Mouse (Mus musculus) urinary bladder, postnatal 0 days (tissue): ENCODE data around the gene Gm42742. TPM values are rescaled to one million over a fixed set of nuclear protein-coding genes. Genes with fewer than 3 reads are reported as not detected.

Experiments
- microRNA-seq: library from miRNA; unstranded; fragments of <30 nt; microRNA quantifications from one replicate; pipeline ENCODE4, GENCODE M21; 2016
- polyA plus RNA-seq: library from polyadenylated mRNA; unstranded; fragments of >200 nt; fragmentation: Nextera tagmentation; extraction: Ambion mirVana; gene quantifications from 2 replicates; pipeline ENCODE4 v1.2.1, GENCODE M21; 2015

The Gm42742 gene
- 5.0 and 26.8 TPM in 2 replicates for polyA plus RNA-seq

GRCm38 (mm10) chr7:127020901-127021562, at the start of gene Gm42742, which contains the start of gene Prrt2:
TSS of gene Gm42742 (minus strand) at chr7:127021097.
TSS of gene Prrt2 (minus strand) at chr7:127021211.

DNA sequence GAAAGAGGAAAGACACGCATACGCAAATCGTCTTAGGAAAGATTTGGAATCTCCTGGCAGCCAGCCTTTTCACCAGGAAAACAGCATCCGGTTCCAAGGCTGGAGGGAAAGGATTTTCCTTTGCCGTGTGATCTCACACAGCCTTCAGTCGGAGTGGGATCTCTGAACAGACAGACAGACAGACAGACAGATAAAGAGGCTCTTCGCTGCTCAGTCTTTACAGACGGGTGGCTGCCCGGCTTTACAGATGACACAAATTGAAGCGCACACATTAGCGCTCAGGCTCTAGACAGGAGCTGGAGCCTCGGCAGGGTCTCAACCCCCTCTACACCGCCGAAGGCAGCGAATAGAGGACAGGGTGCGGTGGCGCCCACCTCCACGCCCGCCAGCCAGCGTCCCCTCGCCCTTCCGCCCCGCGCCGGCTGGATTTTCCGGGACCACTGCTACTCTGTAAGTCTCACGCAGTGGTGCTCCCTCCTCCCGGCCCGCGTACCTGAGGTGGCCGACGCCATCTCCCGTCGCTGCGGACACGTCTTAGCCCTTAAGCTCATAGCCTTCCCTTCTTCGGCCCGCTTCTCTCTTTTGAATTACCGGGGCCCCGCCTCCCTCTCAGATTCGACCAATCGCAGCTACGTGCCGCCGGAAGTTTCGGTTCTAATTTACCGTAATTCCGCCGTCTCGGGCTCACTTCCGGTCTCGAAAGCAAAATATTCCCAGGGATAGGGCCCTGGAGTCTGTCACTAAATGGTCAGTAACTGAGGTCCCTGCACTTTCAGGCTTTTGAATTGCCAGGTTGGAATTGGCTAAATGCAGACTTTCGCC, 21.2 kb upstream of the Gm42742 start, which contains the start of gene Kif22:
Gene Kif22 (minus strand): TSS at position 621 of the 822 bp plus-strand sequence.

GRCm38 (mm10) chr7:127026984-127027726, 6.3 kb upstream of the Gm42742 start, which contains the start of gene Maz:
TSS of gene Maz (minus strand) at chr7:127027037.

DNA sequence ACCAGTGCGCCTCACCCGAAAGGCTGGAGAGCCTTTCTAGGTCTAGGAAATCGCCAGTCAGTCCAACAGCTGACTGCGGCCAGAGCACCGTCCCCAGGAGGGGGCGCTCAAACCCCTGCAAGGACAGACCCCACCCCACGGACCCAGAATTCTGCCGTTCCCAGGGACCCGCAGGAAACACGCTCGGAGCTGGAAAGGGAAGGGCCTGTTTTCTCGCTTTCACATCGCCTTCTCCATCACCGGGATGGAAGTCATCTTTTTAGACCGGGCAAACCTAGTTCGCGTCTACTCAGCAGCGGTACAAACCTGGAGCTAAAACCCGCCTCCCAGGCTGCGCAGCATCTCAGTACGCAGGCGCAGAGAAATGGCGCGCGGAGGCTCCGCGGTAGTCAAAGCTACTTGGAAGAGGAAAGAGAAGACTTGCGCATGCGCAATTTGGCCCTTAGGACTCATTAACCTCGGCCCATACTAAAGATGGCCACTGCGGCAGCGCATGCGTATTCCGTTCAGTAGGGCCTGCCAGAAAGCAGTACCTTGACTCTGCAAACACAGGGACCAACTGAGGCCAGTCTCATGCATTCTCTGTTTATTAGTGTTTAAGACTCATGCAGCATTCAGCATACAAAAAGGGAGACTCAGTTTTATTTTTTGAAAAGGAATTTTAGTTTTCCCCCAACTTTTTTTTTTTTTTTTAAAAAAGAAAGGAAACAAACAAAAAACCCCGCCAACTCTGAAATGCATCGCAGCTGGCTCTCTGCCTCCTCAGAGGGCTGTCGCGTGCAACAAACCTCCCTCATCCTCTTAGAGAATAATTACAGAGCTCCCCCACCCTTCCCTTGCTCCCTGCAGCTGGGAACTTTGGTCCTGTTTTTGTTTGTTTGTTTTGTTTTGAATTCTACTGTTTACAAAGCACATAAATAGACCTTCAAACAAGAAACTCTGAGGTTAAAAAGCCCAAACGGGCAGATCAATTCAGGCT, 3.6 kb downstream of the Gm42742 start, which contains the start of gene Pagr1a:
Gene Pagr1a (minus strand): TSS at position 382 of the 979 bp plus-strand sequence.

GRCm38 (mm10) chr7:127016481-127016485, 4.6 kb downstream of the Gm42742 start, which contains the start of gene Pagr1b:
TSS of gene Pagr1b (minus strand) at chr7:127016484.

GRCm38 (mm10) chr7:127014320-127014719, 6.6 kb downstream of the Gm42742 start, which contains the start of gene Mvp:
TSS of gene Mvp (minus strand) at chr7:127014621.

DNA sequence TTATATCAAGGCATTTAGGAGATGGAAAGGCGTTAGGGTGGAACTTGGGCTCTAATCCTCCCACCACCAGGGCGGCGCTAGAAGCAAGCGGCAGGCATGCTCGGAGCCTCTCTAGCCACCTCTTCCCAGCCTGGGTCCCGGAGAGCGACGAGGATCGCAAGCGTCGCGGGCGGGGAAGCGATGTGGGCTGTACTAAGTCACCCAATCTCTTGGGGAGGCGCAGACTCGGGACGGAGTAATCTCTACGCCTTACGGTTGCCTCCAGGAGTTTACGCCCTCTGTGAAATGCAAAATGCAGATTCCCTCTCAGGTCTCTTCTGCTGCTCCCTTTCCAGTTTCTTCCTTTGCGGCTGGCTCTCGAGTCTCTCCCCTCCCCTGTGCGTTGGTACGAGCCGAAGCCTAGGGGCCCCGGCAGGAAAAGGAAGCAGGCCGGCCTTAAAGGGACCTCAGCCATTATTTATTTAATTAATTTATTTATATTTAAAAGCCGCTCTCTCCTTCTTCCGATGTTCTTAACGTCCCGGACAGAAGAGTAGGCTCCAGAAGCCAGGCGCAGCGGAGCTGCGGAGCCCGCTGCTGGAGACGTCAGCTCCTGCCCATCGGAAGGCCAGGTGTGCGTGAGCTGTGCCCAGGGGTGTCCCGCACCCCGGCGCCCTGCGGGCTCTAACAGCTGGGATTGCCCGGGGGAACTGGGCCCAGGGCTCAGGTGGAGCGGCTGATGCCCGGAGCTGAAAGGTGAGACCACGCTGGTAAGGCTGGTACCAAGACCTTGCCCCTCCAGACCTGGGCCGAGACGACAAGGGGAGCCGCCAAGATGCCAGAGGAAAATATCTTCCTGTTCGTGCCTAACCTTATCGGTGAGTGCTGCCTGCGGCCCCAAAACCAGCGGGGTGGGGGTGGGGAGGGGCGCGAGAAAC, 44.7 kb downstream of the Gm42742 start, which contains the start of gene Cdiptos:
Gene Cdiptos (minus strand): TSS at position 149 of the 917 bp plus-strand sequence.

GRCm38 (mm10) chr7:126975893-126975949, 45.2 kb downstream of the Gm42742 start, which contains the start of gene Cdipt:
TSS of gene Cdipt (plus strand) at chr7:126975914.

Small RNA genes lying within 50 kb of the gene (microRNA-seq; reads per million reads assigned to microRNA genes)
- not detected for gene Gm44343

Other genes starting within 250 kb of the Gm42742 start
- gene Ypel3, start 244.1 kb downstream of the Gm42742 start, polyA plus RNA-seq = 67.6 and 97.6 TPM in 2 replicates
- gene Tbx6, start 239.6 kb downstream of the Gm42742 start, polyA plus RNA-seq = 0.12 and 0.15 TPM in 2 replicates
- 111 and 119 TPM in 2 replicates for gene Ppp4c, start 228.6 kb downstream of the Gm42742 start, polyA plus RNA-seq
- gene Fam57b, start 223.4 kb downstream of the Gm42742 start, polyA plus RNA-seq = 0.17 and 0.30 TPM in 2 replicates
- not detected in 2 replicates for gene 4930451I11Rik, start 189.5 kb downstream of the Gm42742 start, polyA plus RNA-seq
- 0.08 TPM in 1 of 2 replicates, not detected in the other for gene Doc2a, start 173.7 kb downstream of the Gm42742 start, polyA plus RNA-seq
- 9.5 and 10.4 TPM in 2 replicates for gene Hirip3, start 159.1 kb downstream of the Gm42742 start, polyA plus RNA-seq
- 45.1 and 48.6 TPM in 2 replicates for gene Ino80e, start 158.7 kb downstream of the Gm42742 start, polyA plus RNA-seq
- gene Taok2, start 136.4 kb downstream of the Gm42742 start, polyA plus RNA-seq = 18.7 and 20.2 TPM in 2 replicates
- gene Tmem219, start 98.2 kb downstream of the Gm42742 start, polyA plus RNA-seq = 34.6 and 38.2 TPM in 2 replicates
- 9.1 and 9.7 TPM in 2 replicates for gene Kctd13, start 92.2 kb downstream of the Gm42742 start, polyA plus RNA-seq
- not detected in 2 replicates for gene Asphd1, start 71.5 kb downstream of the Gm42742 start, polyA plus RNA-seq
- 0.19 and 0.22 TPM in 2 replicates for gene Sez6l2, start 70.5 kb downstream of the Gm42742 start, polyA plus RNA-seq
- 95.8 and 103 TPM in 2 replicates for gene Cdipt, start 45.2 kb downstream of the Gm42742 start, polyA plus RNA-seq
- gene Cdiptos, start 45.0 kb downstream of the Gm42742 start, polyA plus RNA-seq = 1.7 and 1.9 TPM in 2 replicates
- gene Mvp, start 6.5 kb downstream of the Gm42742 start, polyA plus RNA-seq = 34.3 and 38.8 TPM in 2 replicates
- gene Pagr1b, start 4.6 kb downstream of the Gm42742 start, polyA plus RNA-seq = 0.49 TPM in 1 of 2 replicates, not detected in the other
- 7.9 and 36.8 TPM in 2 replicates for gene Pagr1a, start 3.7 kb downstream of the Gm42742 start, polyA plus RNA-seq
- 2.7 and 3.0 TPM in 2 replicates for gene Prrt2, start 114 bp upstream of the Gm42742 start, polyA plus RNA-seq
- gene Maz, start 5.9 kb upstream of the Gm42742 start, polyA plus RNA-seq = 20.4 and 22.4 TPM in 2 replicates
- 17.9 and 21.4 TPM in 2 replicates for gene Kif22, start 21.4 kb upstream of the Gm42742 start, polyA plus RNA-seq
- gene Zg16, start 66.2 kb upstream of the Gm42742 start, polyA plus RNA-seq = not detected in 2 replicates
- 2.3 and 6.4 TPM in 2 replicates for gene AI467606, start 70.3 kb upstream of the Gm42742 start, polyA plus RNA-seq
- gene Qprt, start 101.1 kb upstream of the Gm42742 start, polyA plus RNA-seq = 0.76 and 0.98 TPM in 2 replicates
- 0.13 TPM in 2 replicates for gene Spn, start 116.7 kb upstream of the Gm42742 start, polyA plus RNA-seq
- gene Cd2bp2, start 175.0 kb upstream of the Gm42742 start, polyA plus RNA-seq = 27.0 and 31.8 TPM in 2 replicates
- gene Tbc1d10b, start 187.4 kb upstream of the Gm42742 start, polyA plus RNA-seq = 12.6 and 12.7 TPM in 2 replicates
- gene Mylpf, start 187.8 kb upstream of the Gm42742 start, polyA plus RNA-seq = 2.5 and 3.2 TPM in 2 replicates
- 12.0 and 13.4 TPM in 2 replicates for gene Zfp553, start 212.0 kb upstream of the Gm42742 start, polyA plus RNA-seq
- gene Sept1, start 212.0 kb upstream of the Gm42742 start, polyA plus RNA-seq = 8.5 and 10.1 TPM in 2 replicates
- gene Zfp771, start 223.2 kb upstream of the Gm42742 start, polyA plus RNA-seq = 49.9 and 51.6 TPM in 2 replicates
- 53.2 and 54.2 TPM in 2 replicates for gene Dctpp1, start 239.6 kb upstream of the Gm42742 start, polyA plus RNA-seq